Mouse (Mus musculus): Measurements from ENCODE around the gene Map3k20. TPM values are rescaled to one million over a fixed set of nuclear protein-coding genes. Genes with fewer than 3 reads are reported as not detected.

The Map3k20 gene
- total RNA-seq, 2 experiments from 2014 or later: 18.7 to 37.1 TPM

GRCm38 (mm10) chr2:72318421-72318820 is 33.0 kb downstream of the Map3k20 start:
- ATAC-seq (replicated peaks; ENCODE audit: low FRiP score, poor library complexity, severe bottlenecking): no peak

- no peak for ATAC-seq (replicated peaks; ENCODE audit: low FRiP score, poor library complexity, severe bottlenecking)
Observed at GRCm38 (mm10) chr2:72319028-72319798, 33.8 kb downstream of the Map3k20 start.

GRCm38 (mm10) chr2:72320661-72321060 is 35.2 kb downstream of the Map3k20 start:
- ATAC-seq (replicated peaks; ENCODE audit: low FRiP score, poor library complexity, severe bottlenecking): no peak

GRCm38 (mm10) chr2:72321591-72321990 is 36.2 kb downstream of the Map3k20 start:
- no peak for ATAC-seq (replicated peaks; ENCODE audit: low FRiP score, poor library complexity, severe bottlenecking)

GRCm38 (mm10) chr2:72322681-72323353 is 37.4 kb downstream of the Map3k20 start:
- ATAC-seq (replicated peaks; ENCODE audit: low FRiP score, poor library complexity, severe bottlenecking): no peak

- no peak for ATAC-seq (replicated peaks; ENCODE audit: low FRiP score, poor library complexity, severe bottlenecking)
Observed at GRCm38 (mm10) chr2:72324436-72324835, 39.0 kb downstream of the Map3k20 start.

GRCm38 (mm10) chr2:72326491-72326890 is 41.1 kb downstream of the Map3k20 start:
- no peak for ATAC-seq (replicated peaks; ENCODE audit: low FRiP score, poor library complexity, severe bottlenecking)

GRCm38 (mm10) chr2:72328435-72328834 is 43.0 kb downstream of the Map3k20 start:
- no peak for ATAC-seq (replicated peaks; ENCODE audit: low FRiP score, poor library complexity, severe bottlenecking)

- no peak for ATAC-seq (replicated peaks; ENCODE audit: low FRiP score, poor library complexity, severe bottlenecking)
Observed at GRCm38 (mm10) chr2:72330955-72331481, 45.6 kb downstream of the Map3k20 start.

- ATAC-seq (replicated peaks; ENCODE audit: low FRiP score, poor library complexity, severe bottlenecking): no peak
Observed at GRCm38 (mm10) chr2:72332067-72332466, 46.6 kb downstream of the Map3k20 start.

GRCm38 (mm10) chr2:72333210-72333609 is 47.8 kb downstream of the Map3k20 start:
- no peak for ATAC-seq (replicated peaks; ENCODE audit: low FRiP score, poor library complexity, severe bottlenecking)

GRCm38 (mm10) chr2:72336840-72337239 is 51.4 kb downstream of the Map3k20 start:
- no peak for ATAC-seq (replicated peaks; ENCODE audit: low FRiP score, poor library complexity, severe bottlenecking)

- no peak for ATAC-seq (replicated peaks; ENCODE audit: low FRiP score, poor library complexity, severe bottlenecking)
Observed at GRCm38 (mm10) chr2:72345281-72345680, 59.8 kb downstream of the Map3k20 start.

GRCm38 (mm10) chr2:72351329-72351728 is 65.9 kb downstream of the Map3k20 start:
- ATAC-seq (replicated peaks; ENCODE audit: low FRiP score, poor library complexity, severe bottlenecking): no peak

- ATAC-seq (replicated peaks; ENCODE audit: low FRiP score, poor library complexity, severe bottlenecking): no peak
Observed at GRCm38 (mm10) chr2:72351776-72352175, 66.3 kb downstream of the Map3k20 start.

- ATAC-seq (replicated peaks; ENCODE audit: low FRiP score, poor library complexity, severe bottlenecking): no peak
Observed at GRCm38 (mm10) chr2:72352756-72353155, 67.3 kb downstream of the Map3k20 start.

GRCm38 (mm10) chr2:72356471-72356870 is 71.0 kb downstream of the Map3k20 start:
- no peak for ATAC-seq (replicated peaks; ENCODE audit: low FRiP score, poor library complexity, severe bottlenecking)

GRCm38 (mm10) chr2:72361572-72361971 is 76.1 kb downstream of the Map3k20 start:
- ATAC-seq (replicated peaks; ENCODE audit: low FRiP score, poor library complexity, severe bottlenecking): no peak

GRCm38 (mm10) chr2:72363449-72363848 is 78.0 kb downstream of the Map3k20 start:
- no peak for ATAC-seq (replicated peaks; ENCODE audit: low FRiP score, poor library complexity, severe bottlenecking)

- ATAC-seq (replicated peaks; ENCODE audit: low FRiP score, poor library complexity, severe bottlenecking): no peak
Observed at GRCm38 (mm10) chr2:72365930-72366329, 80.5 kb downstream of the Map3k20 start.

- ATAC-seq (replicated peaks; ENCODE audit: low FRiP score, poor library complexity, severe bottlenecking): no peak
Observed at GRCm38 (mm10) chr2:72366503-72366902, 81.1 kb downstream of the Map3k20 start.

Measured in erythroblast, adult 5-6 weeks (primary cell).